Mouse (Mus musculus): ENCODE data around the gene Lrmda.

GRCm38 (mm10) chr14:22339176-22339575, 319.7 kb downstream of the Lrmda start:
- no peak for TF ChIP-seq CTCF (IDR thresholded peaks at IDR 0.05; ENCODE audit: low read depth, low read length)
- no peak for TF ChIP-seq POLR2A (IDR thresholded peaks at IDR 0.05; ENCODE audit: extremely low read depth, insufficient read depth, low read length)

Measured in liver, adult 2 months (tissue).